Mouse (Mus musculus): ENCODE results near the gene Krtap17-1. TPM values are rescaled to one million over a fixed set of nuclear protein-coding genes. Genes with fewer than 3 reads are reported as not detected.

Gene Krtap17-1
- total RNA-seq (2022), result not detected

DNA sequence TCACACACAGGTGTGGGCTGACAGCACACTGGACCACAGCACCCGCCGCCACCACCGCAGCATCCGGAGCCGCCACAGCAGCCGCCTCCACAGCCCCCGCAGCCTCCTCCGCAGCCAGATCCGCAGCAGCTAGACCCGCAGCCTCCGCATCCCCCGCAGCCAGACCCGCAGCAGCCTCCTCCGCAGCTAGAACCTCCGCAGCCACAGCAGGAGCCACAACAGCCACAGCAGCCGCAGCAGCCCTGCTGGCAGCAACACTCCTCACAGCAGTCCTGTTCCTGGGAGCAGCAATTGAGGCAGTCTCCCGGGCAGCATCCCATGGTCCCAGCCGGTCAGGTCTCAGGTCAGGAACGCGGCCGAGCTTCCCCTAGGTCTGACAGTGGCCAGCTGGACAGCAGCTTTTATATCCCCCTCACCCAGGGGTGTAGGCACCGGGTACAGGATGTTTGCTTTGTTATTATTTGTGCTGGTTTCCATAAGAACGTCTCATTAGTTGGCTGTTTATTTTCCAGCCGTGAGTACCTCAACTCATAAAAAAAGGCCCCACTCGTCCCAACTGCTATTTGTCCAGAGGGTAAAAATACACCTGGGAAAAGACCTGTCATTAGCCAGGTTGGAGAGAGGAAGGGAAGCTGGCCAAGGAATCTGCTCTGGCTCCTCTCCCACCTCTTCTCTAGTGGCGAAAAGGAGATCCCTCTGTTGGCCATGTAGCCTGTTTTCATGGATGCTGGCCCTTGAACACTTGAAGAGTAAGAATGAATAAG lies at the start of gene Krtap17-1:
Gene Krtap17-1 (minus strand): TSS at position 375 of the 764 bp plus-strand sequence.
- DNase-seq (ENCODE audit: low spot score in 2 of 2), result no peak

DNA sequence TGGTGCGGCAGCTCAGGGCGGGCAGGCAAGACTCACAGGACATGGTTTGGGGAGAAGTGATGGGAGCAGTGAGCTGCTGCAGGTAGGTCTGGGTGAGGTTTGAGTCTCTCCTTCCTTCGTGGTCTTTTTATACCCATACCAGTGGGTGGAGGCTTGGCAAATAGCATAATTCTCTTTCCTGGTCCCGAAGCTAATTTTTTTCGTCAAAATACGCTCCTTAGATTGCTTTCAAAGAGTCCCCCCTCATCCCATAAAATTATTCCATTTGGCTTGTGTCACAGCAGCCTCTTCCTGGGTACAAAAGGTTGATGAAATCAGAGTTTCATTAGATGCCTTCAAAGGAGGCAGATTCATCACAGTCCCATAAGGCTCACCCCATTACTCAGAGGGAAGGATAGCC lies 47.7 kb upstream of the Krtap17-1 start, which contains the start of gene Krt34:
Gene Krt34 (minus strand): TSS at position 101 of the 400 bp plus-strand sequence.
- no peak for DNase-seq (ENCODE audit: low spot score in 2 of 2)

DNA sequence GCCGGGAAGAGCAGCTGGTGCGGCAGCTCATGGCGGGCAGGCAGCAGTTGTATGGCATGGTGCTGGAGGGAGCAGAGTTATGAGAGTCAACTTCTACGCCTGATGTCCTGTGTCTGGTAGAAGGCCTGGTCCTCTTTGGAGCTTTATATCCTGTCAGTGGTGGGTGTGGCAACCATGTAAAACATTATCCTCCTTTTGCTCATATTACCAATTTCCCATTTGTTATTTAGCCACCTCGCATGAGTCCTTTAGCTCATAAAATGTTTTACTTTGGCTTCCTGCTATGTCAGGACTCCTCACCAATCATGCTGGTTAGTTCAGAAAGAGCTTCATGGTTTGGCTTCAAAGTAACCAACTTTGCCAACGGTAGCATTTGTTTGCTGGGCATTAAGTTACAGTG lies 36.0 kb upstream of the Krtap17-1 start, which contains the start of gene Krt33b:
Gene Krt33b (minus strand): TSS at position 101 of the 400 bp plus-strand sequence.
- no peak for DNase-seq (ENCODE audit: low spot score in 2 of 2)

DNA sequence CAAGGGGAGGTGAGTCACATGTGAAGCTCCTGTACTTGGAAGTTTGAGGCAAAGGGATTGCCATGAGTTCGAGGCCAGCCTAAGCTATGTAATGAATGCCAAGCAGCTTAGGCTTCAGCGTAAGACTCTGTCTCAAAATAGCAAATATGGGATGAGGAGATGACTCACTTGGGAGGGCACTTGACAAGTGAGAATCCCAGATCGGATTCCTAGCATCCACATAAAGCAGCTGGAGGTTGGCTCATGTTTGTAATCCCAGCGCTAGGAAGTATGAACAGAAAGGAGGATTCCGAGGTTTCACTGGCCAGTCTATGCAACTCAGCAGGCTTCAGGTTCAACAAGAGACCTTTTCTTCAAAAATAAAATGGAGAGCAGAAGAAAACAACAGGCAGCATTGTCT lies 27.6 kb upstream of the Krtap17-1 start:
- peak in 1 of 2 experiments; percentile 18 for DNase-seq (ENCODE audit: low spot score in 2 of 2)

DNA sequence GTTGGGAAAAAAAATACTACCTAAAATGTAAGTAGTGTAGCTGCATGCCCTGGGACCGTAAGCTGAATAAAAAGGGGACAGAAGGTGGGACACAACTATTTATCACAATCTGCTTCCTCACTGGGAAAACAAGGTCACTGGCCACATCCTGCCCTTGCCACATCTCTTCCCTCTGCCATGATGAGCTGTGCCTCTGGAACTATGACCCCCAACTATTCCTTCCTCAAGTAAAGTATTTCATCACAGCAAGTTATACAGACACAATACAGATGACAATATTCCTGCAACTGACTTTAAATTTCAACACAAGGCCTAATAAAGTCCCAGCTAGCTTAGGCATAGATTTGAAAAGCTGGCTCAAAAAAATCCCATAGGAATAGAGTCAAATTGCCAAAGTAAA lies 25.7 kb upstream of the Krtap17-1 start:
- DNase-seq (ENCODE audit: low spot score in 2 of 2), result no peak

DNA sequence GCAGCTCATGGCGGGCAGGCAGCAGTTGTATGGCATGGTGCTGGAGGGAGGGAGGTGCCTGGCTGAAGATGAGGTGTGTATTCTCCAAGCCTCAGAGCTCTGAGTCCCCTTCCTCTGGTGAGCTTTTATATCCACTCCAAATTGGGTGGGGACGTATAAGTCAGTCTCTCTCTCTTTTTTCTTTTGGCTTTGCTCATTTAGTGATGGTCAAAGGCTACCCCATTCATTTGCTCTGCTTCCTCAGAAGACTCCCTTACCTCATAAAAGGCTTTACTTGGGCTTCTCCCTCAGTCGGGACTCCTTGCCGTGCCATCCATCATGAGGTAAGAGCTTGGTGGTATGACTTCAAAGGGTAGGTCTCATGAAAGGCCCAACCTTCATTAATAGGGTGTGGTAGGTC lies 22.3 kb upstream of the Krtap17-1 start, which contains the start of gene Krt33a:
Gene Krt33a (minus strand): TSS at position 101 of the 400 bp plus-strand sequence.
- DNase-seq (ENCODE audit: low spot score in 2 of 2), result no peak

DNA sequence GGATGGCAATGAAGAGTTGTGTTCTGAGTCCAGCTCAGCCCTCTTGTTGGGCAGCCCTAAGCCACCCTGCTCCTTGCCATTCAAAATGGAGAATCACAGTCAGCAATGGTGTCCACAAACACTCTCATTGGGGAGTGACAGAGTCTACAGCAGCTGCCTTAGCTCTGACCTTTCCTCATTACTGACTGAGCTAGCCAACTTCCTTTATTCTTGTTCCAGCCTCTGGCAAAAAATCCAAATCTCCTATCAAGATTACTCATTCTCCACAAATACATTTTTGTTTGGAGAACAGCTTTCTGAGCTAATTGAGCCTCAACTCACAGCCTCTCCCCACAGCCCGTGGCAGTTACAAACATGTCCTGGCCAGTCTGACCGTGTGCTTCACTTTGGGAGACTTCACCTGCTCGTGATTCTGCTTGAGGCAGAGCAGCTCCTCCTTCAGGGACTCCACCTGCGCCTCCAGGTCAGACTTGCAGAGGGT lies 19.9 kb upstream of the Krtap17-1 start:
- no peak for DNase-seq (ENCODE audit: low spot score in 2 of 2)

DNA sequence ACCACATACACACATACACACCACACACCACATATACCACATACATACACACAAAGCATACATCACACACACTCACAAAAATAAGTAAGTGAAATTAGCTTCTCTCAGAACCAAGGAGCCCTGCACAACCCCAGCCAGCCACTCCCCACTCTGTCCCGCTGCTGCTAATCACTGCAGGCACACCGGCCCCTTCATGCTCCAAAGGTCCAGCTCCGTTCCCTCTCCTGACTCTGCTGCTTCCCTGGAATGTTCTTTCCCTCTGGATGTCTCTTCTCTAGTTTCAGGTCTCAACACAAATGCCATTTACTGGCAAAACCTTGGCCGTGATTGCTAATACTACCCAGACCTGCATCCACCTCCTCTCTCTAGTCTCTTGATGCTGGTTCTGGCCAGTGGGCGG lies 16.9 kb upstream of the Krtap17-1 start:
- no peak for DNase-seq (ENCODE audit: low spot score in 2 of 2)

DNA sequence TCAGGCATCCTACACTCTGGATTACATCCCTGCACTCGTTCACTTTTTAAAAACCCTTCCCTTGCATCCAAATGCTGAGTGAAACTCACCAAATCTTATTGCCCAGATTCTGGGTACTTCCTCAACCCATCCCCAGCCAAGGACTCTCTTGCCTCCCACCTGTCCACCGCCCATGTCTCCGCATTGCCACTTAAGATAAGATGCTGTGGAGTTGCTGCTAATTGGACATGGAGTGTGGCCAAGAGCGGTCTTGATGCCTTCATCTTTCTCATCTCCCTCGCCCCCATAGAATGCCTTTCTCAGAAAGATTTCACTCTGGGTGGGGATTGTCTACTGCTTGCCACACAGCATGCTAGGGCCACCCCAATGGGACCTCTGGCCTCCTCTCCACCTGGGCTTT lies 14.5 kb upstream of the Krtap17-1 start:
- peak in 1 of 2 experiments; percentile 54 for DNase-seq (ENCODE audit: low spot score in 2 of 2)

DNA sequence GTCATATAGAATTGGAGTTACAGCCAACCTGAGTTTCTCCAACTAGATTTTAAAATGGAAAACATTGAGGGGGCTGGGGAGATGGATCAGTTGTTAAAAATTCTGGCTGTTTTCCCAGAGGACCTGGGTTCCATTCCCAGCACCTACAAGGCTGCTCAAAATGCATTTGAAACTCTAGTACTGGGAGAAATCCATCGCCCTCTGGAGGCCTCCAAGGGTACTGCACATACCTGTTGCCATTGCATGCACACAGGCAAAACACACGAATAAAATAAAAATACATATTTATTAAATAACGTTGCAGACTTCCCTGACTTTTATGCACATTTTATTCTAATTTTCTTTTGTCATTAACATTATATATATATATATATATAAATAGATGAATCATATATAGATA lies 12.8 kb upstream of the Krtap17-1 start:
- DNase-seq (ENCODE audit: low spot score in 2 of 2), result no peak

DNA sequence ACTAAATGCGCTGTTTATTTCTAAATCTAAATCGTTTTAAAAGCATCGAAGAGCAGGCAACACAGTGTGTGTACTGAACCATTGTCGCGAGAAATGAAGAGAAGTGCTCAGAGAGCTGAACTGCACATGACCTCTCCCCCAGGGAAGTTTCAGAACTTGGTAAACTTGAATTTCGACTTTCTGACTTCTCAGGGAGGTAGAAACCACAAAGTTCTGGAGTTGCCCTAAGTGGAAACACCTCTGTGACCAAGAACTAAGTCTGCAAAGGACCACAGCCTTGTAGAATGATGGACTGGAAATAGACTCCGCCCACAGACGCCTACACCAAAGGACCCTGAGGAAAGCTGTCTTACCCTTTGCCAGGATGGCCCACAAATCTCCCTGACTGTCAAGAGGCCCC lies 12.1 kb upstream of the Krtap17-1 start:
- DNase-seq (ENCODE audit: low spot score in 2 of 2), result no peak

DNA sequence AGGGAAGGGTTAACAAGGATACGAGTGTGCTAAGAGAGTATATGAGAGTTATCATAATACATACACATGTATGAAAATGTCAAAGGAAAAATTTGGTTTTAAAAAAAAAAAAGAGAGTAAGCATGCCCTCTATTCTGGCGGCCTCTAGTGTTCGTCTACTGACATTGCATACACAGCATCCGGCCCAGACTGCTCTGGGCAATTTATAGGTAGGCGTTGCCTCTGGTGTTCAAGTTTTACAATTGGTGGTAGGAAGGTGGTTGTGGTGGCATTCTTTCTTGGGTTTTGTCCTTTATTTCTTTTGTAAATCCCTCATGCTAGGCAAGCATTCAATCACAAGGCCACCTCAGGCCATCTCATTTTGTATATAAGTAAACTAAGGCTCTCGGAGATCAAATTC lies 11.1 kb upstream of the Krtap17-1 start:
- DNase-seq (ENCODE audit: low spot score in 2 of 2), result peak in 1 of 2 experiments; percentile 34

DNA sequence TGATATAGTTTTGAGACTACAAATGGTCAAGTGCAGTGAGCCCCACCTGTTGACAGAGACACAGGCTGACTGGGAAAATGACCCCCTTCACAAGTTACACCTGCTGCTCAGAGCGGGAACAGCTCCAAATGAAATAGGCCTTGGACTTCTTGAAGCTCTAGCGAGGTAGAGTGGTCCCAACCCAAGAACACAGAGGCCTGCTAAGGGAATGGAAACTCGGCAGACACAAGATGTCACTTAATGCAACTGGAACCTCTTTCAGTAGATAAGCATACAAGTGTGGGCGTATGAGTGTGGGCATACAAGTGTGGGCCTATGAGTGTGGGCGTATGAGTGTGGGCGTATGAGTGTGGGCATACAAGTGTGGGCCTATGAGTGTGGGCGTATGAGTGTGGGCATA lies 5.3 kb upstream of the Krtap17-1 start:
- DNase-seq (ENCODE audit: low spot score in 2 of 2), result no peak

DNA sequence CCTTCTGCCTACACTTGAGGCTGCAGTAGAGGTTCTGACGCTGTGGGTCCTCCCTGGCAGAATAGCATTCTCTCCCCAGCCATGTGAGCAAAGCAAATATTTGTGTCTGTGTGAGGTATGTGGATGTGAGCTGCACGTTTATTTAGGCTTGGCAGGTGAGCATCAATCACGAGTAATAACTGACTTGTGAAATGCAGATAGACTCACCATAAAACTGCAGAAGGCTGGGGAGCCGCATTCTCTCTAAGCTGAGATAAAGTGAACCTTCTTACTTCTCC lies 529 bp upstream of the Krtap17-1 start:
- no peak for DNase-seq (ENCODE audit: low spot score in 2 of 2)

DNA sequence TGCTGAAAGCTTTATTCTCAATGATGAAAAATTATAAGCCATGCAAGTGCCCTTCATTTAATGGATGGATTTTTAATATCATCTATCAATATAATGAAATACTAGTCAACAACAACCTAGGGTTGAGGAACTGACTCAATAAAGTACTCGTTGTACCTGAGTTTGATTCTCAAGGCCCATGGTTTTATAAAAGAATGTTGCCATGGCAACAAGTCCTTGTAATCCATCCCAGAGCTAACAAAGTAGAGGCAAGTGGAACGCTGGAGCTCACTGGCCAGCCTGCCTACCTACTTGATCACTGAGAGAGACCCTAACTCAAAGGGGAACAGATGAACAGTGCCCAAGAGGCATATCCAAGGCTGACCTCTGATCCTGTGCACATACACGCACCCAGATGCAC lies 3.2 kb downstream of the Krtap17-1 start:
- DNase-seq (ENCODE audit: low spot score in 2 of 2), result no peak

DNA sequence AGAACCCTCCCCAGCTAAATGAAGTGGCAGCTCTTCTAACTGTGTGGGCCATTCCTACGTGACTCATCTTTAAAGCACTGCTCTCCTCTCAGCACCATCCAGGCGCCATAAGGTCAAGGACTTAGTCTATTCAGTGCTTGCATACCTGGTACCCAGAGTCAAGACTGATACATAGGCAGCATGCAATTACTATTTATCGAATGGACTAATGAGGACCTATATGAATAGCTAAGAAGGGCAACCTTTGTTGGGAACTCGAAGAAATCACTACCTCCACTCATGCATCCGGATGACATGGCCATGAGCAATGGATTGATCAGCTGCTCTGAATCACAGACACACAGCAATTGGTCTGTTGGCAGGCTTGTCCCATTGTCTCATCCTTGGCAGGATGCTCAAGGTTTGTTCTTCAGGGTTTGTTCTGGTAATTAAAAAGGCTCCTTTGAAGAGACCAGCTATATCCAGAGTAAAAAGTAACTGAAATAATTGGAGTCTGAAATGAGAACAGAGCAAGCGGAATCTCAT lies 3.9 kb downstream of the Krtap17-1 start:
- no peak for DNase-seq (ENCODE audit: low spot score in 2 of 2)

DNA sequence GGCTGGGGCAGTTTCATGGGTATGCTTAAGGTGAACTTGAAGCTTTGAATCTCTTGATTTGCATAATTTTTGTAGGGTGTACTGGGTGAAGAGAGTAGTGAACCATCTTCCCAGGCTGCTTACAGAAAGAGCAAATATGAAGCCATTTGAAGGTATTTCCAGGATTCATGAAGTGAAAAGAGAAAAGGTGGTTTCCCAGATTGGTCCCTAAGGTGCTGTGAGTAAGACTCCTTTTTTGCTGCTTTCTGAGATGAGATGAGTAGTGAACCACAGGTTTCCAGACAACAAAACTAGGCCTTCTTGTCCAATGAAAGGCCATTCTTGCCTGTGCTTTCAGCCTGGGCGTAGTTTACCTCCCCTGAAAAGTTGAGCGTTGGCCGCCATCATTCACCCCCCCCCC lies 5.3 kb downstream of the Krtap17-1 start:
- no peak for DNase-seq (ENCODE audit: low spot score in 2 of 2)

DNA sequence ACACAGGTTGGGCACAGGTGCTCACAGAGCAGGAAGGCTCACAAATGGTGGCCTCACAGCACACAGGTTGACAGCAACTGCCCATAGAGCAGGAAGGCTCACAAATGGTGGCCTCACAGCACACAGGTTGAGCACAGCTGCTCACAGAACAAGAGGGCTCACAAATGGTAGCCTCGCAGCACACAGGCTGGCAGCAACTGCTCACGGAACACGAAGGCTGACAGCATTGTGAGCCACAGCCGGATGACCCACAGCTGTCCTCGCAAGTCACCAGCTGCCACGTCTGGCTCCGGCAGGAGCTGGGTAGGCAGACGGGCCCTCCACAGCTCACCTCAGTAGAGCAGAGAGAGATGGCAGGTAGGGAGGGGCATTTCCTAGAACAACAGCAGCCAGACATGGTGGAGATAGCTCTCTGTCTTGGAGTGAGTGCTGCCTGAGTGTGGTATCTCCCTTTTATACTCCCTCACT lies 7.6 kb downstream of the Krtap17-1 start, which contains the start of gene Krtap16-1:
Gene Krtap16-1 (minus strand): TSS at position 418 of the 468 bp plus-strand sequence.
- DNase-seq (ENCODE audit: low spot score in 2 of 2), result no peak

DNA sequence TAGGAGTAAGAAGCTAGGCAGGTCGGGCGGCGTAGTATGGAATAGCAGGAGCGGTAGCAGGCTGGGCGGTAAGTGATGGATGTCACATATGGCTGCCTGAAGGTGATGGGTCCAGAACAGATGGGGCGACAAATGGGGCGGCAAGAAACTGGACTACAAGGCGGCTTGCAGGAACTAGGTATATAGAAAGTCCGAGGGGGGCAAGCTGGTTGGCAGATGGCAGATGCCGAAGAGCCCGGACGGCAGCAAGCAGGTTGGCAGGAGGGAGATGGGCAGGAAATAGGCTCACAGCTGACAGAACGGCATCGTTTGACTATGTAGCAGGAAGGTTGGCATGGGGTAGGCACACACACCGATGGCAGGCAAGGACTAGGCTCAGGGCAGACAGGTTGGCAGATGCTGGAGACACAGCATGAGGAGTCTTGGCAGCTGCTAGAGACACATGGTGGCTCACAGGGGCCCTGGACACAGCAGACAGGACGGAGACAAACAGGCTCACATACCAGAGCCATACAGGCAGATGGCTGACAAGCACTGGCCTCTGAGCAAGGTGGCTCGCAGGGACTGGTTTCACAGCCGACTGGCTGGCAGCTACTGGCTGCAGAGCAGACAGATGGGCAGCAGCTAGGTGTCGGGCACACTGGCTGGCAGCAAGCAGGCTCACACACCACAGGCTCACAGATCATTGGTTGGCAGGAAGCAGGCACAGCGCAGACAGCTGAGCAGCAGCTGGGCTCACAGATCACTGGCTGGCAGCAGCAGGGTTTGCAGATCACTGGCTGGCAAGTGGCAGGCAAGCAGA lies 8.3 kb downstream of the Krtap17-1 start:
- DNase-seq (ENCODE audit: low spot score in 2 of 2), result peak in 1 of 2 experiments; percentile 77

DNA sequence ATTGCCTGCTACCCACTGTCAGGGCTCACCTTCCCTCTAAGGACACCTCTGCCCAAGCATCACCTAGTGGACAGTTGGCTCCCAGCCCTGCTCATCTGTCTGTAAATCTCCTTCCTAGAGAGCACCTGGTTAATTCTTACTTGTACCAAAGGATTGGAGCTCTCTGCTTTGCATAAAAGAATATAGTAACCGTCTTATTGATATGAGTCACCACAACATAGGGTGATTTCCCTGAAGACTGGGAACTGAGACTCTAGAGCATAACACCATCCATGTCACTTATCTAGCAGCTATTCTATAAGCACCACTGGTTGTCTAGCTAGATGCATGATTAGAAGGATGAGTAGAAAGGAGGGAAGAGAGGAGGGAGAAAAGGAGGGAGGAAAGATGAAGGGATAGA lies 10.4 kb downstream of the Krtap17-1 start:
- no peak for DNase-seq (ENCODE audit: low spot score in 2 of 2)

DNA sequence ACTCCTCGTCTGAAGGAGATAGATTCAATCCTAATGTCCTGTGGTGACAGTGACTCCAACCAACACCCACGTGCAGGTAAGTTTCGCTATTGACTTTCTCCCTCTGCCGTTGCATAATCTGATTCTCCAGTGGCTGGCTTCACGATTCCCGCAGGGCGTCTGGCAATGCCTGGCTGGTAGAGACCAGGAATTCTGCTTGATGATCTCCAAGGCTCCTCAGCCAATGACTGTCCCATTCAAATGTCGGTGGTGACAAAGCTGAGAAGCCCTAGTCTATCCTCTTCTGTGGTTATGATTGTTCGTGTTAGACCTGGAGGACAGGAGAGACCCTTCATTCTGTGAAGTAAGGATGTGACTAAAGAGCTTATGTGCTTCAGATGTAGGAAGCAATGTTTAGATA lies 11.1 kb downstream of the Krtap17-1 start:
- DNase-seq (ENCODE audit: low spot score in 2 of 2), result no peak

DNA sequence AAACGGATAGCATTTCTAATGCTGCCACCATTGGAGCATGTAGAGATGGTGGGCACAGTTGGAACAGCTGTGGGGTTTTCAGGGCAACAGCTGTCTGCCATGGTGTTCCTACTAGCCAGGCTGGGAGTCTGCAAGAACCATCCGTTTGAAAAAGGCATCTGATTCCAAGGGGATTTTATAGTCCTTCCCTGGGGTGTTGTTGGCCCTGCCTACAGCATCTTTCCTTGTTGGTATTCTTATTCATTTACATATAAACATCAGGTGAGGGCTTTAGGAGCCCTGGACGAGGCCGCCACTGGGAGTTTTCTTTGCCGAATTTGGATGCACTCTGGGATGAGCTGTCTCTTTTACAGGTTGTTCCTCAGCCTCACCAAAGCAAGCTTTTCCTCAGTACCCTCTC lies 14.8 kb downstream of the Krtap17-1 start, which contains the start of gene Krtap29-1:
Gene Krtap29-1 (minus strand): TSS at position 101 of the 400 bp plus-strand sequence.
- no peak for DNase-seq (ENCODE audit: low spot score in 2 of 2)

All from left cerebral cortex, adult 8-10 months (tissue).